Mouse (Mus musculus): ENCODE measurements around the gene Prim1. TPM values are rescaled to one million over a fixed set of nuclear protein-coding genes. Genes with fewer than 3 reads are reported as not detected.

Prim1 gene
- polyA plus RNA-seq, 1 experiment: 2.4 TPM

GRCm38 (mm10) chr10:128009735-128010134 is 5.2 kb upstream of the Prim1 start:
- no peak for TF ChIP-seq GATA1 (IDR thresholded peaks at IDR 0.05; ENCODE audit: low read length)

GRCm38 (mm10) chr10:128022196-128022595 is 7.2 kb downstream of the Prim1 start:
- no peak for TF ChIP-seq GATA1 (IDR thresholded peaks at IDR 0.05; ENCODE audit: low read length)

- no peak for TF ChIP-seq GATA1 (IDR thresholded peaks at IDR 0.05; ENCODE audit: low read length)
Observed at GRCm38 (mm10) chr10:128023496-128023895, 8.5 kb downstream of the Prim1 start.

GRCm38 (mm10) chr10:128029931-128030330 is 15.0 kb downstream of the Prim1 start:
- TF ChIP-seq GATA1 (IDR thresholded peaks at IDR 0.05; ENCODE audit: low read length): no peak

- TF ChIP-seq GATA1 (IDR thresholded peaks at IDR 0.05; ENCODE audit: low read length): no peak
Observed at GRCm38 (mm10) chr10:128030860-128031259, 15.9 kb downstream of the Prim1 start.

GRCm38 (mm10) chr10:128036746-128037425 is 21.9 kb downstream of the Prim1 start:
- no peak for TF ChIP-seq GATA1 (IDR thresholded peaks at IDR 0.05; ENCODE audit: low read length)

- no peak for TF ChIP-seq GATA1 (IDR thresholded peaks at IDR 0.05; ENCODE audit: low read length)
Observed at GRCm38 (mm10) chr10:128037921-128038320, 23.0 kb downstream of the Prim1 start.

GRCm38 (mm10) chr10:128039167-128039566 is 24.2 kb downstream of the Prim1 start:
- no peak for TF ChIP-seq GATA1 (IDR thresholded peaks at IDR 0.05; ENCODE audit: low read length)

GRCm38 (mm10) chr10:128039858-128040257 is 24.9 kb downstream of the Prim1 start:
- no peak for TF ChIP-seq GATA1 (IDR thresholded peaks at IDR 0.05; ENCODE audit: low read length)

GRCm38 (mm10) chr10:128040293-128040692 is 25.3 kb downstream of the Prim1 start:
- no peak for TF ChIP-seq GATA1 (IDR thresholded peaks at IDR 0.05; ENCODE audit: low read length)

GRCm38 (mm10) chr10:128041636-128042035 is 26.7 kb downstream of the Prim1 start:
- no peak for TF ChIP-seq GATA1 (IDR thresholded peaks at IDR 0.05; ENCODE audit: low read length)

- TF ChIP-seq GATA1 (IDR thresholded peaks at IDR 0.05; ENCODE audit: low read length): no peak
Observed at GRCm38 (mm10) chr10:128042466-128042865, 27.5 kb downstream of the Prim1 start.

- no peak for TF ChIP-seq GATA1 (IDR thresholded peaks at IDR 0.05; ENCODE audit: low read length)
Observed at GRCm38 (mm10) chr10:128043041-128043835, 28.3 kb downstream of the Prim1 start.

- TF ChIP-seq GATA1 (IDR thresholded peaks at IDR 0.05; ENCODE audit: low read length): no peak
Observed at GRCm38 (mm10) chr10:128048157-128048556, 33.2 kb downstream of the Prim1 start.

GRCm38 (mm10) chr10:128049741-128050140 is 34.8 kb downstream of the Prim1 start:
- no peak for TF ChIP-seq GATA1 (IDR thresholded peaks at IDR 0.05; ENCODE audit: low read length)

- no peak for TF ChIP-seq GATA1 (IDR thresholded peaks at IDR 0.05; ENCODE audit: low read length)
Observed at GRCm38 (mm10) chr10:128050355-128050754, 35.4 kb downstream of the Prim1 start.

GRCm38 (mm10) chr10:128051589-128051988 is 36.6 kb downstream of the Prim1 start:
- no peak for TF ChIP-seq GATA1 (IDR thresholded peaks at IDR 0.05; ENCODE audit: low read length)
